Mouse (Mus musculus) layer of hippocampus, adult 11-12 months (tissue): ENCODE data around the gene Pard3b.

Experiments
- DNase-seq: peaks from one replicate; pipeline ENCODE4 v3.0.0; 2022; ENCODE audit warnings: low spot score

Pard3b gene

GRCm38 (mm10) chr1:61751008-61751407 lies 112.4 kb downstream of the Pard3b start:
- DNase-seq, result no peak

GRCm38 (mm10) chr1:61756771-61757170 lies 118.1 kb downstream of the Pard3b start:
- no peak for DNase-seq

GRCm38 (mm10) chr1:61771213-61771612 lies 132.6 kb downstream of the Pard3b start:
- peak; percentile 81 for DNase-seq

DNA sequence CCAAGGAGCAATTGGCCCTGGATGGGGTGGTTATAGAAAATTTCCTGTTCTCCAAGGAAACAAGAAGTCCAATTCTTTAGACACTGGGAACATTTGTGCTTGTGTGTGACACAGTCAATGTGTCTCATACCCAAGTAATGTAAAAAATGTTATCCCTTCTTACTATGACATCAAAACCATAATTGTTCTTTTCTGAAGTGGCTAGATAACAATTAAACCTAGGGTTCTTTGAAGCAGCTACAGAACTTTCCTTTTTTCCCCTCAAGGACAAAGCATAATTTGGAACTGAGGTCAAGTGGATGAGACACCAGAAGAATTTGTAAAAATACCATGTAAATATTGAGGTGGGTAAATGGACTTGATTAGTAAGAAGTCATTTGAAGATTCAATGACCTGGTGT lies 140.1 kb downstream of the Pard3b start:
- DNase-seq, result no peak

GRCm38 (mm10) chr1:61779906-61780305 lies 141.3 kb downstream of the Pard3b start:
- no peak for DNase-seq

- DNase-seq, result peak; percentile 35
Observed at GRCm38 (mm10) chr1:61796296-61796695, 157.7 kb downstream of the Pard3b start.

DNA sequence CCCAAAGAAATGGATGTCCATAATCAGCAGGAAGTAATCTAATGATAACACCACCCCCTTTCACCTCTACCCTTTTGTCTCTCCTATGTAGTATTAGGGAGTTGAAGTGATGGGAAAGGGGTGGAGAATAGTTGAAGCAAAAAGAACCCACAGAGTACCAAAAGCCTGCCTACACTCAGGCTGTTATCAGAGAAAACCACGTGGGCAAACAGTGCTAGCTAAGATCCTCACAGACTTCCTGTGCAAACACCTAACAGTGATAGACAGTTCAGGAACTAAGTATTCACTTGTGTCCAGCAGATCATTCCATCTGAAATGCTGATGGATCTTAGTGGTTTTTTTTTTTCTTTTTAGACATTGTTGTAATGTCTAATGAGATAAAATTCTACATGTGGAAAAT lies 181.6 kb downstream of the Pard3b start:
- DNase-seq, result no peak

DNA sequence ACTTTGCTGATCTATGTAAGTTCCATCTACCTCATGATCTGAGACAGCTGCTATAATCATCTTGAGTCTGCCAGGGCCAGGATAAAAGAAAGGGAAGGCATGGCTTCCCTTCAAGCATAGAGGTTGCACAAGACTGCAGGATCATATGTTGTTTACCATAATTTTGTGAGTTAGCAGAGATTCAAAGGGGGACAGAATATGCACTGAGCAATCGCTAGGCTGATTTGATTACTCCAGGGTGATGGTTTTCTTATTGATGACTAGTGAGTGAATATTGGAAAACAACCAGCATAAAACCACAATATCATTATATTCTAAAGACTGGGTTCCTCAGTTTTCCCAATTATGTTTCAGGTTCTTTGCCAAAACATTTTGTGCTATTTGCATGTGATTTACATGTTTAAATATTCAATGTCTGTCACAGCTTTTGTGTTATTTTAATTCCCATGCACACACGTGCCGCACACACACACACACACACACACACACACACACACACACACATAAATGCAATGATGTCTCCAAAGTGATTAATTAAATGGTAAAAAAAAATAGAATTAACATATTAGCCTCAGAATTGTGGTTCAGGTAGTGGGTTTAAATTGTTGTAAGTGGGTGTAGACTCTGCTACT lies 187.1 kb downstream of the Pard3b start:
- no peak for DNase-seq

- no peak for DNase-seq
Observed at GRCm38 (mm10) chr1:61837006-61837544, 198.5 kb downstream of the Pard3b start.

GRCm38 (mm10) chr1:61846606-61847005 lies 208.0 kb downstream of the Pard3b start:
- DNase-seq, result no peak

DNA sequence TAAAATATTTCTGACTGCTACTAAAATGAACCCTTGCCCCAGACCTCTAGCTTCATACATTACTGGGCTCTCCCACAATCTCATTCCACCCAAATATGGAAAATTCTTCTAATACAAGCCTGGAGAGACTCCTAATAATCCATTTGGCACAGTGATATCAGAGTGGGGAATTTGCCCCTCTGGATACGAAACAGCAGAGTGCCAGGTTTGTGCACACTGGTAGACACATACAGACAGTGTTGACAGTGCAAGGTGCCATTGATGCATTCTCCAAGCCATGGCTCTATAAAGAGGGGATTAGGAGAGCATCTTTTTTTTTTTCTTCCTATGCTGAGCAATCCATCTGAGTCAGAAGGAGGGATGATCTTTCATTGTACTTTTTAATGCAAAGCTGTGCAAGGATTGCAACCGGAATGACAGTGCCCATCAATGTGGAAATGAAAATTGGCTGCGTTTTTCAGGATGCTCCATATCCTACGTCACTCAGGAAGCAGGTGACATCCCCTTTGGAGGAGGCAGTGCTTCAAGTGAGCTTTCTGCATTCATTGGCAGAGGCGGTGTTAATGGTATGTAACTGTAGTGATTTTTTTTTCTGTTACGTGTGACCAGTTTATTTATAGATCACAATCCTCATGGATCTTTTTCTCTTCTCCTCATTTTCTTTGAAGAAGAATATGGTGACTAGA lies 210.5 kb downstream of the Pard3b start:
- DNase-seq, result no peak

DNA sequence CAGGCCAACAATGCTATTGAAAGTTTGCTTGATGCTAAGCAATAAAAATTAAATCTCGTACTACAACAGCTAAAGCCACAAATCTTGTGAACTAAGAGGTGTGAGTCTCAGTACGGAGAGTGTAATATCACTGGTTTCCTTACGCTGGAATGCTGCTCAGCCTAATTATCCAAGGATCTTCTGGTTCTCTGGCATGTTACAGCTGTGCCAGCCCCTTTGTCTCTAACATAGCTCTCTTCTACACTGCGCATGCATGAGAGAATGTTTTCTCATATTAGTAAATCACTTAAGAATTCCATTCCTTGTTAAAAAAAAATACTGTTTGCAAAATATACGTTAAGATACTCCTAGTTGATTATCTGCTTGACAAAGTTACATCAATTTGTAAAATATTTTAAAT lies 211.8 kb downstream of the Pard3b start:
- DNase-seq, result no peak

GRCm38 (mm10) chr1:61851176-61851575 lies 212.6 kb downstream of the Pard3b start:
- no peak for DNase-seq

DNA sequence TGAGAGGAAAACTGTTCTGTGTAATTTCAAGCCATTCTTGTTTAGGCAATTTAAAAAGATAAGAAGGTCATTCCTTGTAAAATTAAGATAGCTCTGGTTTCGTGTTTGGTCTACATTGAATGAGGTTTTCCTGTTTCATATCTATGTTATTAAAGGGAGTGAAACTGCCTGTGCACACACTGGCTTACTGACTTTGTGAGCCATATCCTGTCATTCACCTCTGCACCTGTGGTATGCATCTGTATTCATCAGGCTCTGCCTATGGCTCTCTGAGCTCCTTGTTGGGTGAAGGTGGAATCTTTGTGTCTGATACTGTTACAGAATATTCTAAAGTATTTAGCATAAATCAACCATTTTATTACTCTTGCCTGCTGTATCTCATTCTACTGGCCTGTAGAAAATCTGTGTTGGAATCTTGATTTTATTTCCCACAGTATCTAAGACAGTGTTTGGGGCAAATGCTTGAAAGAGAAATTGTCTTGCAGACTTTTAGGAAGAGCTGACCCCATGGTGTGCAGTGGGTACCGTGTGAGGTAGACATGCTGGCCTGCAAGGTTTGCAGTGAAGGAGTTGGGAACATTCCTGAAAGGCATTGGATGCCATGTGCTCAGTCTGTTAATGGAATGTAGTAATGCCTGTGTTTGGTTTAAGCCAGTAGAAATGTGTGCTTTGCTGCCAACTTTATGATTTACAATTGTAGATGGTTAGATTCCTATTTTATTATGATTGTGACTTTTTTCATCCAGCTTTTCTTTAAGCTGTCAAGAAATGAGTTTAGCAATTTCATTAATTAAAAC lies 228.9 kb downstream of the Pard3b start:
- no peak for DNase-seq

DNA sequence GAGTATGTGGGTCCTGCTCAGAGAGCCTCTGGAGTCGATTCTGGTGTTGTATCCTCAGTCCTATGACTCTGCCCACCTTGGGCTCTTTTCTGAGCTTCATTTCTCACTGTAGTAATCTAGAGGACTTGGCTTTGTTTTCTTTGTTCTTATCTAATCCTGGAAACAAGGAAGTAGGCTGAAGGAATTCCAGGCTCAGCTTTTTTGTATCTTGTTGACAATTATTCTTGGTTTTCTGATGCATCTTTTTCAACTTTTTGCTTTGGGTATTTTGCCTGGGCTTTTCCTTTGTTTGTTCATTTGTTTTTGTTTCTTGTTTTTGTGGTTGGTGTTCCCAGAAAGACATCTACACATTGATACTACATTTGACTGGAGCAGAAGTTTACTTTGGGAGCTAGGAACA lies 236.3 kb downstream of the Pard3b start:
- DNase-seq, result no peak

GRCm38 (mm10) chr1:61879706-61880470 lies 241.3 kb downstream of the Pard3b start:
- DNase-seq, result no peak

DNA sequence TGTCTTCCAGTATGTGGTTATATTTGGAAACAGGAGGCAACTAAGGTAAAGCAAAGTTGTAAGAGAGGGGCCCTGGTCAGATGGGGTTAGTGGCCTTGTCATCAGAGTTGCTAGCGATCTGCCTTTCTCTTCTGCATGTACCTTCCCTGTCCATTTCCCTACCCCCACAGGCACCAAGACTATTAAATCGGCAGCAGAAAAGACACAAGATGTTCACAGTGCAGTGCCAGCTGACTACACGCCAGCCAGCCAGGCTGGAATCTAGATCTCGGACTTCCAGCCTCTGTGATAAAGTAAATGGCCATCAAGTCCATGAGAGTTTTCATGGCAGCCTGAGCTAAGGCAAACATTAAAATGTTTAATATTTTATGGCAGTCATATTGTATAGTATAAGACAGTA lies 257.4 kb downstream of the Pard3b start:
- DNase-seq, result no peak

DNA sequence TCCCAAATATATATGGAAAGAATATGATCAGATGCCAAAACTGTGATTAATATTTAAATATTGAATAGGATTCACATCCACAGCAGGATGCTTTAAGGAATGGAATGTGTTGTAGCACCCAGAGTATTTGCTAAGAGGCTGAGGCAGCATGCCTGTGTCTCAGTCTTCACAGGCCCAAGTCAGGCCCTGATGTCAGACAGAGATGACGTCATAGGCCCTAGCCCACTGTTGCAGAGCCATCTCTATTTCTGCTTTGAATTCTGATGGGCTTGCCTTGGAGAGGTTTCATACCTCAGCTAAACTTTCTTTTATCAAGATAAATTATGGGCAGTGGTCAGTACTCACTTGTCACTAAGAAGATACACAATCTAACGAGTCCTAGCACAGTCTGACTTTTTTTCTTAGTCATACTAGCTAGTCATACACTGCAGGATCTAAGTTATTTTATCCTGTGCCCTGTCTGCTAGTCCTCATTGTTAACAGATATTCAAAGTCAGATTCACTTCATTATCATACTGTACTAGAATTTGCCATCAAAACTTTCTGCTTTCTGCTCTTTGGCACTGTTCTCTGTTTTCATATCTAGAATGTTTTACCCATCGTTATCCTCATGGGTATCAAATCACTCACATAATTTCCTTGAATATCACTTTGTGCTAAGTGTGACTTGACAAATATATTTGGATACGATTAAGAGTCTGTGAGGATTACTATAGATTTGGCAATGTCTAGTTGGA lies 264.8 kb downstream of the Pard3b start:
- no peak for DNase-seq

DNA sequence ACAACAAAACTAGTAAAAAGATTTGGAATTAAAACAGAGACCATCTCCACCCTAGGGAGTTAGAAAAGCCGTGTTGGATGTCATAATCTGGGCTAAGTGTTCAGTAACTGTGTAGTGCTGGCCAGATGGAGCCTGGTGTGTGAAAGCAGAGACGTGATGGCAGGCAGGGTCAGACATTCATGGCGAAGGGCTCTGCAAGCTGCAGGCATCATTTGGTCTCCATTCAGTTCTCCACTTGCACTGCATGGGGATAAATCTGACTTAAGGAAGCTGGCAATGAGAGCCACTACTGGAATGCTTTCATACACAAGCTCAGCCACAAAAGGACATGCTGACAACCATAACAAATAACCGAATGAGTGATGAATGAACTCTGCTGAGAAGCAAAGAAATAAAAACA lies 265.4 kb downstream of the Pard3b start:
- DNase-seq, result no peak

- no peak for DNase-seq
Observed at GRCm38 (mm10) chr1:61912931-61913330, 274.3 kb downstream of the Pard3b start.

DNA sequence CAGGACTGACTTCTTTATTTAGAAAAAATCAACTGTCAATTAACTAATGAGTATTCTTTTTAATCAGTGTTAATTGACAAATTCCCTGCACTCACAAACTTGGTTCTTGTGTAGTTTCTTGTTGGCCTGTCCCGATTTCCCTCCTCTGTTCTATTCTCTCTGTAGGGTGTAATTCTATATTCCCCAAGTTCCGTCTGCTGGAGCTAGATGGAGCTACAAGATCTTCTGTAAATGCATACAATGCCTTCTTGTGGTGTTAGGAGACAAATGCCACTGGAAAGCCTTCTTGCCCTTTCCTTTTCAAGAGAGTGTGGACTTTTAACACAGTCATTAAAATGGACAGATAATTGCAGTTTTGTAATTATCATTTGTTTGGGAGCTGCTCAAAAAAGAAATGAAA lies 286.3 kb downstream of the Pard3b start:
- DNase-seq, result peak; percentile 25
